Mouse (Mus musculus): ENCODE results near the gene Dst. TPM values are rescaled to one million over a fixed set of nuclear protein-coding genes. Genes with fewer than 3 reads are reported as not detected.
A peak's percentile ranks its signal among the peaks of the same experiment; 100 is the strongest.

Dst gene
- total RNA-seq, 2 experiments from 2014 or later, result 123 to 171 TPM

- no peak for DNase-seq (ENCODE audit: low spot score in 2 of 2)
Measured at GRCm38 (mm10) chr1:33975333-33975732, 67.3 kb downstream of the Dst start.

GRCm38 (mm10) chr1:33977832-33978231, 69.8 kb downstream of the Dst start:
- DNase-seq (ENCODE audit: low spot score in 2 of 2), result no peak

- DNase-seq (ENCODE audit: low spot score in 2 of 2), result no peak
Measured at GRCm38 (mm10) chr1:33980420-33980819, 72.4 kb downstream of the Dst start.

- no peak for DNase-seq (ENCODE audit: low spot score in 2 of 2)
Measured at GRCm38 (mm10) chr1:33989643-33990042, 81.6 kb downstream of the Dst start.

- no peak for DNase-seq (ENCODE audit: low spot score in 2 of 2)
Measured at GRCm38 (mm10) chr1:33991067-33991466, 83.0 kb downstream of the Dst start.

GRCm38 (mm10) chr1:33992810-33993209, 84.8 kb downstream of the Dst start:
- no peak for DNase-seq (ENCODE audit: low spot score in 2 of 2)

GRCm38 (mm10) chr1:33994201-33994600, 86.2 kb downstream of the Dst start:
- no peak for DNase-seq (ENCODE audit: low spot score in 2 of 2)

- no peak for DNase-seq (ENCODE audit: low spot score in 2 of 2)
Measured at GRCm38 (mm10) chr1:33995386-33995785, 87.4 kb downstream of the Dst start.

- DNase-seq (ENCODE audit: low spot score in 2 of 2), result no peak
Measured at GRCm38 (mm10) chr1:33996105-33996887, 88.3 kb downstream of the Dst start.

- DNase-seq (ENCODE audit: low spot score in 2 of 2), result no peak
Measured at GRCm38 (mm10) chr1:34002321-34002720, 94.3 kb downstream of the Dst start.

- no peak for DNase-seq (ENCODE audit: low spot score in 2 of 2)
Measured at GRCm38 (mm10) chr1:34002970-34003369, 94.9 kb downstream of the Dst start.

- no peak for DNase-seq (ENCODE audit: low spot score in 2 of 2)
Measured at GRCm38 (mm10) chr1:34005238-34005725, 97.3 kb downstream of the Dst start.

- peak; percentile 50 to 54 for DNase-seq (ENCODE audit: low spot score in 2 of 2)
Measured at GRCm38 (mm10) chr1:34005726-34006638, 98.0 kb downstream of the Dst start.

- DNase-seq (ENCODE audit: low spot score in 2 of 2), result no peak
Measured at GRCm38 (mm10) chr1:34006828-34007361, 98.9 kb downstream of the Dst start.

- DNase-seq (ENCODE audit: low spot score in 2 of 2), result no peak
Measured at GRCm38 (mm10) chr1:34007379-34007778, 99.4 kb downstream of the Dst start.

- peak; percentile 69 to 71 for DNase-seq (ENCODE audit: low spot score in 2 of 2)
Measured at GRCm38 (mm10) chr1:34011051-34011677, 103.1 kb downstream of the Dst start.

GRCm38 (mm10) chr1:34011821-34012271, 103.8 kb downstream of the Dst start:
- DNase-seq (ENCODE audit: low spot score in 2 of 2), result peak; percentile 20 to 35

- no peak for DNase-seq (ENCODE audit: low spot score in 2 of 2)
Measured at GRCm38 (mm10) chr1:34013490-34013889, 105.5 kb downstream of the Dst start.

GRCm38 (mm10) chr1:34016780-34017179, 108.8 kb downstream of the Dst start:
- DNase-seq (ENCODE audit: low spot score in 2 of 2), result no peak

GRCm38 (mm10) chr1:34017323-34017722, 109.3 kb downstream of the Dst start:
- DNase-seq (ENCODE audit: low spot score in 2 of 2), result no peak

GRCm38 (mm10) chr1:34020599-34020998, 112.6 kb downstream of the Dst start:
- no peak for DNase-seq (ENCODE audit: low spot score in 2 of 2)
